Mouse (Mus musculus): ENCODE measurements at regions not wholly inside any gene's neighbourhood (a gene's known extent, or its start where the extent isn't known, plus 50 kb on each side); places are given as distances from the start of the nearest gene placed in this dataset.

DNA sequence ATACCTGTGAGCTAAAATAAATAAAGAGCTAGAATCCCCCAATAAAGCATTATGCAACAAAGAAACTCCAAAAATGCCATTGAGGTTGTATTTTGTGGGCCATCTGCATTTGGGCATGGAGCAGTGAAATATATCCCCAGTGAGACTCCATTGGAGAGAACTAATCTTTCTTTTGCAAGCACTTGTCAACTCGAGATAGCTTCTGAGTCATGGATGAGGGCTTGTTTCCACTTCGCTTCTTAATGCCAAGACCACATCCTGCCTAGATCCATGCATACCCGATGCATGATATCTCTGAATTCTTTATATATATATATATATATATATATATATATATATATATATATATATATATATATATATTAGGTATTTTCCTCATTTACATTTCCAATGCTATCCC lies 349.0 kb upstream of the Slc8a1 start:
- no peak for DNase-seq (ENCODE audit: extremely low read depth, low read depth)

DNA sequence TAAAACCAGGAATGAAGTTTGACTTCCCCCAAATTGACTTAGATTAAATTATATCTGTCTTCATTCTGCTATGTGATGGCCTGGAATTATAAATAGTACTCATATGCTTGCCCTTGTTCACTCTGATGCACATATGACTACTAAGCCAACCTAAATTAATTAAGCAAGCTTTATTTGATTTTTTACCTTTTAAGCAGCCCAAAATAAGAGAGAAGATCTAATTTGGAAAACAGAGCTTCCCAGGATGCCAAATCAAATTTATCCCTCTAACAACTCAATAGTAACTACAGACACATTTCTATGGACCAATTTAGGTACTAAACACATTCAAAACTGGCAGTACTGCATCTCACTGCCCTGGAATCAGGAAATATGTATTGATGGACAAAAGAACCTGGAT lies 342.1 kb upstream of the Slc8a1 start:
- DNase-seq (ENCODE audit: extremely low read depth, low read depth), result no peak

All from MEL-GATA-1-ER (cell line).